Mouse (Mus musculus): ENCODE measurements around the gene Catip.

The Catip gene

DNA sequence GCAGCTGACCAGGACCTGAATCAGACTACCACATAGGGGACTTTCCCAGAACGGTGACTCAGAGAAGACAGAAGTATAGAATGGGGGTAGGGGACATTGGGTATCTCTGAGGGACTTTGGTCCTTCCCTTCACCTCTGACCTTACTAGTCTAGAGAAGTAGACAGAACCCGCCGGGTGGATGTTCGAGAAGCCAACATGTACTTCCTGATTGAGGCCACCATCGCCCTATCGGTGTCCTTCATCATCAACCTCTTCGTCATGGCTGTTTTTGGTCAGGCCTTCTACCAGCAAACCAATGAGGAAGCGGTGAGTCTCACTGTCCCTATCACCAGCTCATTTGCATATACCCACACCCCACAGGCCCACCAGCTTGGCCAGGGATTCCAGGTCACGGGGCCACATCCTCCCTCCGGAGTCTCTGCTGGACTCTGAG lies 19.7 kb downstream of the Catip start:
- DNase-seq (ENCODE audit: inconsistent age in 2 of 2, low spot score in 1 of 2), result peak in 1 of 2 experiments; percentile 42

DNA sequence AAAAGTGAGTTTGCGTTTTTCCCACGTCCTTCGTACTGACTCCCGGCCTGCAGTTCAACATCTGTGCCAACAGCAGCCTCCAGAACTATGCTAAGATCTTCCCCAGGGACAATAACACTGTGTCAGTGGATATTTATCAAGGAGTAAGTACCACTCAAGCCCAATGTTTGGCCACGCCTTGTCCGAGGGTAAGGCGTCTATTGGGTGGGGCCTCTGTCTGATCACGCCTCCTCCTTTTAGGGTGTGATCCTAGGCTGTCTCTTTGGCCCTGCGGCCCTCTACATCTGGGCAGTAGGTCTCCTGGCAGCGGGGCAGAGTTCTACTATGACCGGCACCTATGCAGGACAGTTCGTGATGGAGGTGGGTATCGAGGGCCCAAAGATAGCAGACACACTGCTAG lies 21.5 kb downstream of the Catip start:
- DNase-seq (ENCODE audit: inconsistent age in 2 of 2, low spot score in 1 of 2), result no peak

DNA sequence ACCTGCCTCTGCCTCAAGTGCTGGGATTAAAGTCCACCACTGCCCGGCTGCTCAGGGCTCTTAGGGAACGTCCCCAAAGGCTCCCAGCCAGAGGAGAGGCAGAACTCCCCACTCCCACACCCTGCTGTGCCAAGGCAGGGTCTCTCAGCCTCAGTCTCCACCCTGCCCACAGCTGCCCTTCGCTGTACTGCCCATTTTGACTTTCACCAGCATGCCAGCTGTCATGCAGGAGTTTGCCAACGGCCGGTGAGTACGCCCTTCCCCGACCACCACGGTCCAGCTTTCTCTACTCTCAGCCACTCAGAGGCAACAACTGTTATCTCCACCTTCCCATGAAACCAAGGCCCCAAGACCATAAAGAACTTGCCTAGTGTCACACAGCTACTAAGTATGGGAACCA lies 22.6 kb downstream of the Catip start:
- DNase-seq (ENCODE audit: inconsistent age in 2 of 2, low spot score in 1 of 2), result no peak

DNA sequence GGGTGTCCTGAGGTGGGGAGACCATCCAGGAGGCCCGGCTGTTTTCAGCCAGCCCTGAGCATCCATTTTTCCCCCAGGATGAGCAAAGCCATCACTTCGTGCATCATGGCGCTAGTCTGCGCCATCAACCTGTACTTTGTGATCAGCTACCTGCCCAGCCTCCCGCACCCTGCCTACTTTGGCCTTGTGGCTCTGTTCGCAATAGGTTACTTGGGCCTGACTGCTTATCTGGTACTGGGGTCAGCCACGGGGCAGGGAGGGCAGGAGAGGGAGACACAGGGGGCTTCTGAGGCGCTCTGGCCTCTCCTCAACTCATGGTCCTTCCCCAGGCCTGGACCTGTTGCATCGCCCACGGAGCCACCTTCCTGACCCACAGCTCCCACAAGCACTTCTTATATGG lies 23.2 kb downstream of the Catip start:
- DNase-seq (ENCODE audit: inconsistent age in 2 of 2, low spot score in 1 of 2), result no peak

DNA sequence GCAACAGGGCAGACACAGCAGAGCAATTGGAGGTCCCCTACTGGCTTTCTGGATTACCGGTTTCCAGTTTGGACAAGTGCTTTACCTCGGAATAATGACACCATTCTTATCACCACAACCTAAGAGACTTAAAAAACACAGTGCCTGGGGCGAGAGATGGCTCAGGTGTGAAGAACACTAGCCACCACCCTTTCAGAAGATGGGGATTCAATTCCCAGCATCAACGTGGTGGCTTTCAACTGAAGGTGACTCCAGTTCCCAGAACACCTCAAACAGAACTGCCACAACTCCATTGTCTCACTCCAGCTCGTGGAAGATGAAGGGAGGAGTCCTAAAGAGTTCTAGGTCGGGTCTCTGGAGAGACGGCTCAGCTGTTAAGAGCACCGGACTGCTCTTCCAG lies 23.6 kb downstream of the Catip start:
- DNase-seq (ENCODE audit: inconsistent age in 2 of 2, low spot score in 1 of 2), result no peak

DNA sequence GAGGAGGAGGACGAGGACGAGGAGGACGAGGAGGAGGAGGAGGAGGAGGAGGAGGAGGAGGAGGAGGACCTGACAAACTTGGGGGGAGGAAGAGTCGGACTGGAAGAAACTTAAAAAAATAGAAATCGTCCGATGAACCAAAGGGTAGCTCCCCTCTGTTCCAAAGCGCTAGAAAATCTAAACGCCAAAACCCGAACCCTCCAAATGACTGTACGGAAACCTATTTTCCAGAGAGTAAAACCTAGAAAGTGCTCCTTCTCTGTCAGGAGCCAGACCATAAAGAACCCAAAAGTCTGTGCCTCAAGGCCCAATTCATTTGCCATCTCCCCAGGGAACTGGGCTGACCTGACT lies 24.4 kb downstream of the Catip start:
- no peak for DNase-seq (ENCODE audit: inconsistent age in 2 of 2, low spot score in 1 of 2)

DNA sequence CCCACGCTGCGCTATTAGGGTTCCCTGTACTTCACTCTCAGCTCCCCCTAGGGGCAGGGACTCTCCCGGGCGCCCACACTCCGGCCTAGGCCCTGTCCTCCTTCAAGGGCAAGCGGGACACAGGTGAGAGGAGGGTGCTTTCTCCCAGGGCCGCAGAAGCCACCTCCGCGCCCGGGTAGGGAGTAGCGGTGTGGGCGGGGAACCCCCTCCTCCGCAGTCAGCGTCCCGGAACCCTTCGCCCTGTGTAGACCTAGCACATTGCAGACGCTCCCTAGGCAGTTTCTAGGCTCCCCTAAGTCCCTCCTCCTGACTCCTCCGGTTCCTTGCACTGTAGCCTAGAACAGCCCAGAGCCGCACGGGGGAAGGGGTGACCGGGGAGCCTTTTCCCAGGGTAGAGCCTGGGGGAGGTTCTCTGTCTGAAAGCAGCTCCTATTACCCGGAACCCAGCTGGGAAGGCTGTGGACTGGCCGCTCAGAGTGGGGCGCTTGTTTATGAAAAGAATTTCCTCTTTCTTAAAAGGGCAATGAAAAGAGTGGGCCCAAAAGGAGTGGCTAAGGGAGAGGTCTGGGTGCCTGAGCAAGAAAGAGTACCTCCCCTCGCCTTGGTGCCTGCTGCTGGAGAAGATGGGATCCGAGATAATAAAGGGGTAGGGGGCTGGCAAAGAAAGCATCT lies 24.9 kb downstream of the Catip start:
- peak; percentile 95 to 100 for DNase-seq (ENCODE audit: inconsistent age in 2 of 2, low spot score in 1 of 2)

DNA sequence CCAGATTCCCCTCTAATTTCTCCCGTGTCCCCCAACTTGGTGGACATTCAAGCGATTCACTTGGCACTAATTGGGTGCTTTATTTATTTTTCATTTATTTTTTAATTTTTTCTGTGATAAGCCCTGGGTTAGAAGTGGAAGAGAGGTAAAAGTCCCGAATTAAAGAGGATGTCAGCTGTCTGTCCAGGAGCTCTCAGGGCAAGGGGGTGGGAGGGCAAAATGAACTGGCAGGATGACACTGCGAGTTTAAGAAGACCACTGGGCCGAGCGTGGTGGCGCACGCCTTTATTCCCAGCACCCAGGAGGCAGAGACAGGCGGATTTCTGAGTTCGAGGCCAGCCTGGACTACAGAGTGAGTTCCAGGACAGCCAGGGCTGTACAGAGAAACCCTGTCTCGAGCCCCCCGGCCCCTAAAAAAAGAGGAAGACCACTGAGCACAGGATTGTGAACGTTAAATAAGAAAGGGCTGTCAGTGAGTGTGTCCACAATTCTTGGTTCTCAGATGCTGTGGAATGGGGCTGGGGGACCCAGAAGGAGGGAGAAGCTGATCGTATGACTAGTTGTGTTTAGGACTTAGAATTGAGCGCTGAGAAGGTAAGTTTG lies 25.6 kb downstream of the Catip start:
- peak in 1 of 2 experiments; percentile 55 for DNase-seq (ENCODE audit: inconsistent age in 2 of 2, low spot score in 1 of 2)

DNA sequence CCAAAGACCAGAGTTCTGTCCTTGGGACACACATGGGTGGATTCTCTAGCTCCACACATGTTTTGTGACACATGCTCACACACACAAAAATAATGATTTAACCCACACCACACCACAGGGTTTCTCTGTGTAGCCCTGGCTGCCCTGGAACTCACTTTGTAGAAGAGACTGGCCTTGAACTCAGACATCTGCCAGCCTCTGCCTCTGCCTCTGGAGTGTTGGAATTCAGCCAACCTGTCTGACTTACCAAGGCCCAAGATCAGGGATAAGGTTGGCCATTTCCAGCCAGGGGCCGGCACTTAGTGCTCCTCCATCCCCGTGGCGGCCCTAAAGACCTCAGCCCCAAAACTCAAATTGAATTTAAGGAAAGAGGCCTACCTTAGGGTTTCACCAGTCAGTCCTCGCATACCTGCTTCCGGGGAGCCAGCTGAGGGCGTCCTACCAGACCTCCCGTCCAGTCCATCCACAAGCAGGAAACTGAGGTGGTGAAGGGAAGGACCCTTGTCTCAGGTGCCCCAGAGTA lies 26.6 kb downstream of the Catip start:
- DNase-seq (ENCODE audit: inconsistent age in 2 of 2, low spot score in 1 of 2), result peak; percentile 60 to 87

DNA sequence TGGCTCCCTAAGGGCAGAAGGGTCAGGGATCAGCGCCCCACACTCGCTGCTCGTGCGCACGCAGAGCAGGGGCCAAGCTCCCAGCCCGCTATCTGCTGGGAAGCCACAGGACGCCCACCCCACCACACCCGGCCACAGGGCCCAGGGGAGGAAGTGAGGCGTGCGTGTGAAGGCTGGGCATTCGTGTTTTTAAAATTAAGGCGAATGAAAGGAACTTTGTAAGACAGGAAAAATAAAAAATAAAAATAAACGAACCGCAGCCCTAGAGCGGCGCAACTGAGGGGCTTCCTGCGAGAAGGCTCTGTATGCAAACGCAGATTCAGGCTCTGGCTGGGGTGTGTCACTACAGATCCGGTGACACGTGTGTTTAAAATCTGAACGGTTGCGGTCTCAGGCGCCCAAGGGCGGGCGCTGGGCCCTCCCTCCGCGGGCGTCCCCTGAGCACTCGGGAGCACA lies 28.0 kb downstream of the Catip start:
- peak; percentile 66 to 84 for DNase-seq (ENCODE audit: inconsistent age in 2 of 2, low spot score in 1 of 2)

DNA sequence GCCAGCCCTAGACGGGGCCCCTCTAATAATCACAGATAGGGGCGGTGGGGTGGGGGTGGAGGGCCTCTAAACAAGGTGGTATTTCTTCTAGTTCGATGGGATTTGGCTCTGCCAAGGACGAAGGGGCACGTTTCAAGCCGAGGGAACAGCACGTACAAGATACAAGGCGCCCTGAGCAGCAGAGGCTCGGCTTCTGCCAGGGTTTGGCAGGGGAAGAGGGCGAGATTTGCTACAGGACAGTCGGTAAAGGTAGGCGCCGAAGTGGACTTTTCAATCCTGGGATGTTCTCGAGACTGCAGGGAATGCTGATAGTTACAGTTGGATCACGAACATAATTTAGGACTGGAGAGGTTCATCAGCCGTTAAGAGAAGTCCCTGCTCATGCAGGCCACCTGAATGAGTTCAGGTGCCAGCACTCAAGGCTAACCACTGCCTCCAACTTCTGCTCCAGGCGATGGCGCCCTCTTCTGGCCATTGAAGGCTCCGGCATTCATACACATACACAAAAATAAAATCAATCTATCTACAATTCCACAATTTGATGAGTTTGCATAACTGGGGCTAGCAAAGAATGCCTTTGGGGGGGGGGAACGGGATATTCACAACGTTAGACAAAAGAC lies 28.5 kb downstream of the Catip start:
- peak; percentile 78 to 87 for DNase-seq (ENCODE audit: inconsistent age in 2 of 2, low spot score in 1 of 2)

DNA sequence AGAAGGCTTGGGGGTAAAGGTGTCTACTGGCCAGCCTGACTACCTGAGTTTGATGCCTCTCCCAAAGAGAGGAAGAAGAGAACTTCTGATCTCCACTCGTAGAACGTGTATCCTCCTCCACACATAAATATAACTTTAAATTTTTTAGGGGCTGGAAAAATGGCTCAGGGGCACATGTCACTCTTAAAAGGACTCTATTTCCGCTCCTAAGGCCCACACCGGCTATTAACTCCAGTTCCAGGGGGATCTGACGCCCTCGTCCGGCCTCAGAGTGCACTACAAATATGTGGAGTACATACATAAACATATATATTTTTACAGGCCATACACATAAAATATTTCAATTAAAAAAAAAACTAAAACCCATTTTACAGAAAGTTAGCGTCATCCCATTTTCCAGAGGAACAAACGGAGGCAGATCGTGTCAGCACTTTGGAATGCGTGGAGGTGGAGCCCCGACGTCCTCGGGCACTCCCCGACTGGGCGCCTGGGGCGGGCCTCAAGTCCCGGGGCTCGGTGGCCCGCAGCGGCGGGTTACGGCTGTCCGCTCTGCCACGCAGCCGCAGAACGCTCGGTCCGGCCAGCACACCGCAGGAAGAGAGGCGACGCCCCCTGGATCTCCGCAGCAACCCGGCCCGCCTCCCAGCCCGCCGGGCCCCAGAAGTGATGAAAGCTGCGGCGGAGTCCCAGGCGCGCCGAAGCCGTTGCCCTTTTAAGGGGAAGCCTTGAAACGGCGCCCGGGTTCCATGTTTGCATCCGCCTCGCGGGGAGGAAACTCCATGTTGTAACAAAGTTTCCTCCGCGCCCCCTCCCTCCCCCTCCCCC lies 29.2 kb downstream of the Catip start, which contains the start of gene Ctdsp1:
Gene Ctdsp1 (plus strand): TSS at position 586 of the 825 bp plus-strand sequence.
- peak; percentile 99 for DNase-seq (ENCODE audit: inconsistent age in 2 of 2, low spot score in 1 of 2)

DNA sequence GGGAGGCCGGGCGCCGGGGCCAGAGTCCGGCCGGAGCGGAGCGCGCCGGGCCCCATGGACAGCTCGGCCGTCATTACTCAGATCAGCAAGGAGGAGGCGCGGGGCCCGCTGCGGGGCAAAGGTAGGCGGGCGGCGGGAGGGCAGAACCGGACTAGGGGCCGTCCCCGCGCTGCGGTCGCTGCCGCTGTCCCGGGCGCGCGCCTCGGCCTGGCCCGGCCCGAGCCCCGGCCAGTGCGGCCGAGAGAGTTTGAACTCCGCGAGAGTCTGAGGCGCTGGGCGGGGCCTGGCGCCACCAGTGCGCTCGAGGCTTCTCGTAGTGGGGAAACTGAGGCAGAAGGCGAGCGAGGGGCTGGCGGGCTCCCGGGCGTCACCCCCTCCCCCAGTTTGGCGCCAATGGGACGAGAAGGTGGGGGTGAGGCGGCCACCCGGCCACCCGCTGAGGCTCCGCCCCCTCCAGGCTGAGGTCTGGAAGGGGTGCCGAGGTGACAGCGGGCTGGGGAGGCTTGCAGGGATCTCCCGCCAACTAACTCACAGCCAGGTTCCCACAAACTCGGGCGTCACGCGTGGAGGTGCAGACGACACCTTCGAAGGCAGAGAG lies 30.0 kb downstream of the Catip start:
- DNase-seq (ENCODE audit: inconsistent age in 2 of 2, low spot score in 1 of 2), result peak; percentile 91 to 95

DNA sequence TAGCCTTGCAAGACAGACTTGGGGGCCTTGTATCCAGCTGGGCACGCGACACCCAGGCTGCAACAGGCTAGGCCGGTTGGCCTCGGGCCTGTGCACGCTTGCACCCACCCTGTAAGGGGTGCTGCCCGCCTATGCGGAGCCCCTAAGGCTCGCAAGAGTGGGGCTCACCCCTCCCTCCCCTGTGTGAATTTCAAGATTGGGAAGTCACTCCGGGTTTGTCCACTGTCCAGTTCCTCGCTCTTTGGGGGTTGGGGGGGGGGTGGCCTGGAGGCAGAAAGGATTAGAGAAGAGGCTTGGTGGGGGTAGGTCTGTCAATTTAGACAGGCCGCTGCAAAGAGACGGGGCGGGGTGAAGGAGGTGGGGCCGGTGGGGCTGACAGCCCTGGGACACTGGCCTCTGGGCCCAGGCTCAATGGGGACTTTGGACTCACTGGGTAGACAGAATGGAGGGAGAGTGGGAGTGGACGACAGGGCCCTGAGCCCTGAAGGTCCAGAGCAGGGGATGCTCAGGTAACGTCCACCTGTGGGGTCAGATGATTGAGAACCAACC lies 30.6 kb downstream of the Catip start:
- DNase-seq (ENCODE audit: inconsistent age in 2 of 2, low spot score in 1 of 2), result no peak

DNA sequence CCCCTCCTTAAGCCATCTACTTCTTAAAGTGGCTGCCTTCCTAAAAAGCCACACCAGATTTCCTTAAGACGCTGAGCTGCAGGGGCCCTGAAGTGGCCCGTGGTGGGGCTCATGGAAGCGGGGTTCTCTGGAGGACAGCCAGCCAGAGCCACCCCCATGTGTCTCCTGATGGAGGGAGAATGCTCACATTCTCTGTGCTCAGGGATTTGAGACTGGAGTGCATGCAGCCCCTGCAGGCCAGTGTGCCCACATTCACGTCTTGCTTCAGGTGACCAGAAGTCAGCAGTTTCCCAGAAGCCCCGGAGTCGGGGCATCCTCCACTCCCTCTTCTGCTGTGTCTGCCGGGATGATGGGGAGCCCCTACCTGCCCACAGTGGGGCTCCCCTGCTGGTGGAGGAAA lies 31.1 kb downstream of the Catip start:
- no peak for DNase-seq (ENCODE audit: inconsistent age in 2 of 2, low spot score in 1 of 2)

DNA sequence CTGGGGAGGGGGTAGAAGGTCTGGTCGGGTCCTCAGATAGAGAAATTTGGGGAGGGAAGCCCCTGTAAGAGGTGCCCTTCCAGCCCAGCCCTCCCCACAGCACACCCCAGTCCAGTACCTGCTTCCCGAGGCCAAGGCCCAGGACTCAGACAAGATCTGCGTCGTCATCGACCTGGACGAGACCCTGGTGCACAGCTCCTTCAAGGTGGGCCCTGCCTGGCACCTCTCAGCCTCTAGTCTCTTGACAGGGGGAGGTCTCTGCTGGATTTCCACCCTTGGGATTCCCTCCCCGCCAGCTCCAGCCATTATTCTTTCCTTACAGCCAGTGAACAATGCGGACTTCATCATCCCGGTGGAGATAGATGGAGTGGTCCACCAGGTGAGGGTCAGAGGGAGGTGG lies 31.8 kb downstream of the Catip start:
- no peak for DNase-seq (ENCODE audit: inconsistent age in 2 of 2, low spot score in 1 of 2)

DNA sequence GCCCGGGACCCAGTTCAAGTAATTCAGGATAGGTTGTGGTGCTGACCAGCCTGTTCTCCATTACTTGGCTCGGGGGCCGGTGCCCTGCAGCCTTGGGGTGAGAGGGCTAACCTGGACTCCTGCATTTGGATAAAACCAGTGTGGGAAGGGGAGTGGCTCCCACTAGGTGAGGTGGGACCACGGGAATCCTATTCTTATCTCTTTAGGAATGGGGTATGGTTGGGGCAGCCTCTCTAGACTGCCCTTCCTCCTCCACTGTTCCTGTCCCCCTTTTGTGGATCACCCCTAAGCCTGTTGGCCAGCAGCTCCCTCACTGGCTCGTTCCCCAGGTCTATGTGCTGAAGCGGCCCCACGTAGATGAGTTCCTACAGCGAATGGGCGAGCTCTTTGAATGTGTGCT lies 32.4 kb downstream of the Catip start:
- DNase-seq (ENCODE audit: inconsistent age in 2 of 2, low spot score in 1 of 2), result no peak

DNA sequence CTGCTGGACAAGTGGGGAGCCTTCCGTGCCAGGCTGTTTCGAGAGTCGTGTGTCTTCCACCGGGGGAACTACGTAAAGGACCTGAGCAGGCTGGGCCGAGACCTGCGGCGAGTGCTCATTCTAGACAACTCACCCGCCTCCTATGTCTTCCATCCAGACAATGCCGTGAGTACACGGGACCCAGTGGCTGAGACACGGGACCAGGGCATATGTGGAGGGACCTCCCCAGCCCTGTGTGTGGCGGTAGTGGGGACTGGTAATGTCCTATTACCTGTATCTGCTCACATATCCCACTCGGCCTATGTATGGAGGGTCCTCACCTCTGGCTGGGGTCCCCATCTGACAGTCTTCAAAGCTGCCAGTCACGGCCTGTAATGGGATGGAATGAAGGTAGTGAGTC lies 33.0 kb downstream of the Catip start:
- DNase-seq (ENCODE audit: inconsistent age in 2 of 2, low spot score in 1 of 2), result no peak

DNA sequence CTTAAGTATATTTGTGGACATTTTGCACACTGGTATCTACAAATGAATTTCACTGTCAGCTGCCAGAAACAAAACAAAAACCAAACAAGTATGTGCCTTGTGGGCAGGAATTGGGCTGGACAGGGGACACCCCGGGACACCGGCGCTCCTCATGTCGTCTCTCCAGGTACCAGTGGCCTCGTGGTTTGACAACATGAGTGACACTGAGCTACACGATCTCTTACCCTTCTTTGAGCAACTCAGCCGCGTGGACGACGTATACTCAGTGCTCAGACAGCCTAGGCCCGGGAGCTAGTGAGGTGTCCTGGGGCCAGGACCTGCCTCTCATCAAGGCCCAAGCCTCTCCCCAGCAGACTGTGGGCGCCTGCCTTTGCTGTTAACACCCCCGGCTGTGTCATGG lies 33.4 kb downstream of the Catip start:
- DNase-seq (ENCODE audit: inconsistent age in 2 of 2, low spot score in 1 of 2), result peak; percentile 32 to 62

DNA sequence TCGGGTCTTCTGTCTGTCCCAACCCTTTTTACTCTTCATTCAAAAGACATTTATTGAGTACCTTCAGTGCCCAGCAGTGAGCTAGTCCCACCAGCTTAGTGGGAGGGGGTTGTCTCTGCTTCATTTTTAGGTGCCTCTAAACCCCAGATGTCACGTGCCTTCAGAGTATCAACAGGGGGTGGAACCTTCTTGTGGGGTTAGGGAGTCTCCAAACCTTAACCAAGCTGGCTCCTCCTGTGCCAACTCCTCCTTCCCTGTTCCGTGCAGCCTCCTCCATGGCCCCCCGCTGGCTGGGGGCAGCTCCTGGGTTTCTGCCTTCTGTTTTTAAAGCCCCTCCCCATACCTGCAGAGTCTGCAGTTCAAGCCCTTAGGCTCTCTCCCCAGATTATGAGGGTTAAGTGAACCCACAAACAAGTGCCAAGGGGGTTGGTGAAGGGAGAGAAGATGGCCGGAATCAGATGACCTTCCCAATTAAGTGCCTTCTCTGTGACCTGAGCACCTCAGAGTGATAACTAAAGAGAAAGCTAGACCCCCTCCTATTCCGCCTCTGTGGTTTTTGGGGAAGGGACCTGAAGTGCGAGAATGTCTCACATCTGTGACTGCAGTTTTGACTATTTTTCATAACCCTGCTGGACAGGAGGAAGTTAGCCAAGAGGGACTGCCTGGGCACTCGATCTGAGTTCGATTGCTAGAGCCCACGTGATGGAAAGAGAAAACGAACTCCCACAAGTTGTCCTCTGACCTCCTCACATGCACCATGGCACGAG lies 34.7 kb downstream of the Catip start:
- peak; percentile 70 to 89 for DNase-seq (ENCODE audit: inconsistent age in 2 of 2, low spot score in 1 of 2)
